Mouse (Mus musculus): ENCODE measurements around the gene Slc2a6. TPM values are rescaled to one million over a fixed set of nuclear protein-coding genes. Genes with fewer than 3 reads are reported as not detected.

Gene Slc2a6
- 10.1 and 10.8 TPM in 2 replicates for polyA plus RNA-seq (2014; fragmentation: Nextera tagmentation; extraction: Ambion mirVana)

DNA sequence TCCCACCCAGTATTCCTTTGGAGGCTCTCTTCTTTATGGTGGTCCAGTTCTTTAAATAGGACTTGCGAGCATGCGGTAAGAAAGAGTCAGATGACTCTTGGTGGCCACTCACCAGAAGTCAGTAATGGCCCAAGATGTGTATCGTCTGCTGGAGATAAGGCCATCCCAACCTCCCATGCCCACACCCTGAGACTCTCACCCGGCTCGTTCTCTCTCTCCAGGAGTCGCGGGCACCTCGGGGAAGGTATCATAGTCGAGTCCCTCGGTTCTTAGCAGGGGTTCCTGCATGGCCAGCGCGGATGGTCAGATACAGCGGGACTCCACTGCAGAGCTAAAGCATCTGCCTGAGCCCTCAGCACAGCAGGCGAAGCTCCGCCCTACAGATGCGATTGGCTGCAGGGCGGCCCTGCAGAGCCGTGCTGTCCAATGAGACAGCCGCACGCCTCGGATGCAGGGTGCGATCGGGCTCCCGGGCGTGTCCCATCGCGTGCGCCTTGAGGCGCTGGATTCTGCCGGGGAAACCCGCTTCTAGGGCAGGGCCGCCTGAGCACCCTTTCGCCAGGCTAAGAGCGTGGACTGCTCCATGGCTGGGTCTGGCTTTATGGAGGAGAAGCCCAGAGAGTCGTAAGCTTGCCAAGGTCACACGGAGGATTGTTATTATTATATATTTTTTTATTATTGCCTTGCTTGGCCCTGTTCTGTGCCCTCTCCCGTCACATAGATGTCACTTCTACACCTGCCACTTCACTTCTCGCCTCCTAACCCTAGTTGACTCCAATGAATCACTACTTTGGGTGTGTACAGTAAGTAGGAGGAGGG, at the start of gene Slc2a6:
Gene Slc2a6 (minus strand): TSS at position 381 of the 819 bp plus-strand sequence.
- H3K4me1 ChIP-seq (replicated peaks; ENCODE audit: control insufficient read depth, insufficient read depth, low read length): peaks cover 13% of the 10 kb centered on the region; the same call in 1 of the 2 replicates
- peak within 1 kb of the TSS; percentile 36 for H3K4me3 ChIP-seq (replicated peaks; ENCODE audit: low read length)
- no peaks in the 10 kb centered on the region for H3K27me3 ChIP-seq (ENCODE audit: control insufficient read depth, insufficient read depth, low read length)
- H3K36me3 ChIP-seq (replicated peaks; ENCODE audit: control insufficient read depth, insufficient read depth): no peaks in the 10 kb centered on the region; the same call in 1 of the 2 replicates
- peak; percentile 83 for DNase-seq (ENCODE audit: low spot score)
- H3K9ac ChIP-seq: peak within 1 kb of the TSS; percentile 60
- H3K9me3 ChIP-seq (ENCODE audit: control insufficient read depth, low read length): no peaks in the 10 kb centered on the region
- H3K27ac ChIP-seq: peak within 1 kb of the TSS; percentile 71
- 2% methylated on average over 38 of the region's 38 CpGs for WGBS
- peak within 1 kb of the TSS; percentile 65 for H3K4me2 ChIP-seq (replicated peaks)
- peak; percentile 98 for ATAC-seq (ENCODE audit: low FRiP score)

DNA sequence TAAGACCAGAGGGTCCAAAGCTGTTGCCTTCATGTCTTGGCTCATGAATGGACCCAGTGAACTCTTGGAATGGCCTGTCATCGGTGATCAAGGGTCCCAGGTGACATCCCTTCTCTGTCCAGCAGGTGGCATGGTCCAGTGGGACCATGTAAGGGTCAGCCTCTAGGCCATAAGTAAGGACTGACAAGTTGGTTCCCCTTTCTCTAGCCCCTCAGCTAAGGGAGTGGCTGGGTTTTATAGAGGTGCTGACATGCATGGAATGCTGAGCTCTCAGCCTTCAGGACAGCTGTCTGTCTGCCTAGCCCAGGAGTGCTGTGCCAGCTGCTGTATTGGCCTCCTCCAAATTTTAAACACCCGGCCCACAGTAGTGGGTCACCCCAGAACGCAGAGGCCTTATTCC, 47.7 kb upstream of the Slc2a6 start:
- WGBS: 75% methylated on average over 3 of the region's 3 CpGs
- H3K27ac ChIP-seq: no peak overlapping the region
- no peak for DNase-seq (ENCODE audit: low spot score)

DNA sequence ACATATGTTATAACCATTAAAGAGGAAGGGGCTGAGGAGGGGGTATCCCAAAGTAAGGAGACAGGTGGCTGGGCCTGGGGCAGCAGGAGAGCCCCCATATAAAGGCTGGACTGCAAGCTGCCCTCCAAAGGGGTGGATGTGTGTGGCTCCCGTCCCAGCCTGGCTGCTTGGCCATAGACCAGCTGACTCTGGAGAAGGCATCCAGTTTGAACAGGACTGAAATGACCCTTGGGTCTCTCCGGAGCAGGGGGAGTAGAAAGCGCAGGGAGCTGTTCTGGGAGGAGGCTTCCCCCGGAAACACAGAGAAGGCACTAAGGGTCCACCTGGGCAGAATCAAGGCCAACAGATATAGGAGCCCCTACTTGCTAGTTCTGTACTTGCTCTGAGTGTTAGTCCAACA, 47.0 kb upstream of the Slc2a6 start:
- H3K9me3 ChIP-seq (ENCODE audit: control insufficient read depth, low read length): no peaks in the 10 kb centered on the region
- 88% methylated on average over 4 of the region's 4 CpGs for WGBS
- peaks cover 24% of the 10 kb centered on the region for H3K4me1 ChIP-seq (replicated peaks; ENCODE audit: control insufficient read depth, insufficient read depth, low read length)
- H3K9ac ChIP-seq: no peak overlapping the region
- DNase-seq (ENCODE audit: low spot score): no peak
- H3K36me3 ChIP-seq (replicated peaks; ENCODE audit: control insufficient read depth, insufficient read depth): no peaks in the 10 kb centered on the region
- no peak overlapping the region for H3K27ac ChIP-seq
- H3K27me3 ChIP-seq (ENCODE audit: control insufficient read depth, insufficient read depth, low read length): no peaks in the 10 kb centered on the region
- no peak overlapping the region for H3K4me2 ChIP-seq (replicated peaks)
- ATAC-seq (ENCODE audit: low FRiP score): no peak
- no peak overlapping the region for H3K4me3 ChIP-seq (replicated peaks; ENCODE audit: low read length)

More for the DNA sequence above, 47.7 kb upstream of the Slc2a6 start:
- no peak for ATAC-seq (ENCODE audit: low FRiP score)
- Histone ChIP-seq H3K9ac (no peak overlapping the region), H3K36me3 (replicated peaks; ENCODE audit: control insufficient read depth, insufficient read depth) (no peaks in the 10 kb centered on the region), H3K4me2 (replicated peaks) (no peak overlapping the region), H3K9me3 (ENCODE audit: control insufficient read depth, low read length) (no peaks in the 10 kb centered on the region), H3K4me1 (replicated peaks; ENCODE audit: control insufficient read depth, insufficient read depth, low read length) (peaks cover 27% of the 10 kb centered on the region), H3K27me3 (ENCODE audit: control insufficient read depth, insufficient read depth, low read length) (no peaks in the 10 kb centered on the region), H3K4me3 (replicated peaks; ENCODE audit: low read length) (no peak overlapping the region)

DNA sequence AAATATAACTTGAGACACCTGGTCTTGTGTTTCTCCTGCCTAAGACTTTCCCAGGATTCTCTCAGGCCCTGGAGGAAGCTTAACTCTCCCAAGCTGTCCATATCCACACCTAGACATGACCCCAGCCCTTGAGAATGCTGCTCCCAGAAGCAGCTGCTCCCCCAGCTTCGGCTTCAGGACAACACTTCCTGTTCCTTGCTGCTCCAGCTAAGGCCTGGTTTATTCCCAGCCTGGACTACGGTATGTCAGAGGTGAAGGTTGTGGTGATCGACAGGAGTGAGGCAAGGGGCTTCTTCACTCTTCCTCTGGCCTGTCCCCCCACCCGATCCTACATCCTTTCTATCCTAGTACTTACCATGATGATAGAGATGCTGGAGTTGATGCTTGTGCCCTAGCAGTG, 45.6 kb upstream of the Slc2a6 start:
- 83% methylated on average over 4 of the region's 4 CpGs for WGBS
- Histone ChIP-seq H3K4me2 (replicated peaks) (no peak overlapping the region), H3K27ac (no peak overlapping the region), H3K4me1 (replicated peaks; ENCODE audit: control insufficient read depth, insufficient read depth, low read length) (peaks cover 10% of the 10 kb centered on the region), H3K4me3 (replicated peaks; ENCODE audit: low read length) (no peak overlapping the region), H3K36me3 (replicated peaks; ENCODE audit: control insufficient read depth, insufficient read depth) (no peaks in the 10 kb centered on the region), H3K9me3 (ENCODE audit: control insufficient read depth, low read length) (no peaks in the 10 kb centered on the region), H3K27me3 (ENCODE audit: control insufficient read depth, insufficient read depth, low read length) (no peaks in the 10 kb centered on the region), H3K9ac (no peak overlapping the region)
- DNase-seq (ENCODE audit: low spot score) (no peak), ATAC-seq (ENCODE audit: low FRiP score) (no peak)

DNA sequence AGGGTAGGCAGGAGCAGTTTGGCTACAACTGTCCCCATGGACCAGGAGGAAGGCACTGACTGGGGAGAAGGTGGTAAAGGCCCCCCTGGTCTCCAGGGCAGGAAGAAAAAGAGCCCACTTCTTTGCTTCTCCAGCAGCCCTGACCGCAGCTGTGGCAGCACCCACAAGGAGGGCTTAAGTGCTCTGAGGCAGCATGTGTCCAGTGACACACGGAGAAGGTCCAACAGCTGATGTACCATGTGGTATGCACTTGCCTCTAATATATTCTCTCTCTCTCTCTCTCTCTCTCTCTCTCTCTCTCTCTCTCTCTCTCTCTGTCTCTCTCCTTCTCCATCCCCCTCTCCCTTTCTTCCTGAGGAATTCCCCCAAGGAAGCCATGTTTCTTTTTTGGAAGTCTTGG, 44.2 kb upstream of the Slc2a6 start, which contains the start of gene Mymk:
Gene Mymk (minus strand): TSS at position 202 of the 400 bp plus-strand sequence.
- Histone ChIP-seq H3K9me3 (ENCODE audit: control insufficient read depth, low read length) (no peaks in the 10 kb centered on the region), H3K36me3 (replicated peaks; ENCODE audit: control insufficient read depth, insufficient read depth) (no peaks in the 10 kb centered on the region), H3K4me2 (replicated peaks) (no peak within 1 kb of the TSS), H3K4me1 (replicated peaks; ENCODE audit: control insufficient read depth, insufficient read depth, low read length) (0 out of 2 replicates have a peak, but pooled peaks cover 8% of the 10 kb centered on the region), H3K4me3 (replicated peaks; ENCODE audit: low read length) (no peak within 1 kb of the TSS), H3K27ac (no peak within 1 kb of the TSS), H3K9ac (no peak within 1 kb of the TSS), H3K27me3 (ENCODE audit: control insufficient read depth, insufficient read depth, low read length) (no peaks in the 10 kb centered on the region)
- 75% methylated on average over 2 of the region's 2 CpGs for WGBS
- ATAC-seq (ENCODE audit: low FRiP score) (no peak), DNase-seq (ENCODE audit: low spot score) (no peak)

DNA sequence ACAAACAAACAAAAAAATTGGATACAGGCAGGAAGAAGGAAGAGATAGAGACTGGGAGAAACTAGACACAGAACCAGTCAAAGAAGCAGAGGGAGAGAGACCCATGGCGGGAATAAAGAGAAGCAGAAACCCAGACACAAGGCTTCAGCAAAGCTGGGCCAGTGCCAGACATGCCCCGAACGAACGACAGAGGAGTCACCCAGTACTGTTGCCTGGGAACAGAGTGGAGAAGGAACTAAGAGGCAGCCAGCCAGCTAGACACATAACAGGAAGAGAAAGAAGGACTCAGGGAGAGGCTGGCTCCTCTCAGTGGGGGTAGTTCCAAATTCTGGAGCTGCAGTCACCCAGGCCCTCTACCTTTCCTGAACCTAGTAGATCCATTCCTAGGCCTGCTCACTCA, 43.3 kb upstream of the Slc2a6 start:
- Histone ChIP-seq H3K4me3 (replicated peaks; ENCODE audit: low read length) (no peak overlapping the region), H3K4me1 (replicated peaks; ENCODE audit: control insufficient read depth, insufficient read depth, low read length) (0 out of 2 replicates have a peak, but pooled peaks cover 8% of the 10 kb centered on the region), H3K4me2 (replicated peaks) (no peak overlapping the region), H3K9ac (no peak overlapping the region), H3K9me3 (ENCODE audit: control insufficient read depth, low read length) (no peaks in the 10 kb centered on the region), H3K36me3 (replicated peaks; ENCODE audit: control insufficient read depth, insufficient read depth) (no peaks in the 10 kb centered on the region), H3K27me3 (ENCODE audit: control insufficient read depth, insufficient read depth, low read length) (no peaks in the 10 kb centered on the region), H3K27ac (no peak overlapping the region)
- ATAC-seq (ENCODE audit: low FRiP score): peak; percentile 53; the same call in 1 of the 2 replicates
- WGBS: 25% methylated on average over 4 of the region's 4 CpGs
- DNase-seq (ENCODE audit: low spot score): peak; percentile 70

DNA sequence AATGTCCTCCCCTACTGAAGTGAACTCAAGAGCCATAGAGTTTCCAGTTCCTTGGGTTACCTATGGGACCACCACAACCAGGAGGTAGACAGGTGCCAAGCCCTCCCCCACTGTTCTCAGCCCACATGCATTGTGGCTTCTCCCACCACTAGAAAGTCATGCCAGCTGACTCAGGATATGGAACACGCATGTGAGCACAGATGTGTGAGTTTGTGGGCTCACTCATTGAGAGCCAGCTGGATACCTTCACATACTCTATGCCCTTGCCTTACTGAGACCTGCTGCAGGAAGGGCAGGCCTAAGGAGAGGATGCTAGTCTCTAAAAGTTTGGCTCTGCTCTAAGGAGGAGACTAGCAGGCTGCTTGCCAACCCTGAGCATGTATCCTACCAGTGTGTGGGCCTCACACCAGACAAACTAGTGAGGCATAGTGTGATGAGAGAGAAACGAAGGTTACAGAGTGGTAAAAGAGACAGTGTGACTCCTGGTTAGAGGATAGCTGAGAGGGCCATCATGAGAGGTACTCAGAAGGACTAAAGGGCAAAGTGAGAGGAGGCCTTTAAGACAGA, 42.5 kb upstream of the Slc2a6 start:
- H3K9me3 ChIP-seq (ENCODE audit: control insufficient read depth, low read length): no peaks in the 10 kb centered on the region
- WGBS: 75% methylated on average over 2 of the region's 2 CpGs
- ATAC-seq (ENCODE audit: low FRiP score) (no peak), DNase-seq (ENCODE audit: low spot score) (no peak)
- no peak overlapping the region for H3K9ac ChIP-seq
- 0 out of 2 replicates have a peak, but pooled peaks cover 8% of the 10 kb centered on the region for H3K4me1 ChIP-seq (replicated peaks; ENCODE audit: control insufficient read depth, insufficient read depth, low read length)
- no peak overlapping the region for H3K4me3 ChIP-seq (replicated peaks; ENCODE audit: low read length)
- H3K36me3 ChIP-seq (replicated peaks; ENCODE audit: control insufficient read depth, insufficient read depth): no peaks in the 10 kb centered on the region
- no peak overlapping the region for H3K27ac ChIP-seq
- H3K4me2 ChIP-seq (replicated peaks): no peak overlapping the region
- no peaks in the 10 kb centered on the region for H3K27me3 ChIP-seq (ENCODE audit: control insufficient read depth, insufficient read depth, low read length)

DNA sequence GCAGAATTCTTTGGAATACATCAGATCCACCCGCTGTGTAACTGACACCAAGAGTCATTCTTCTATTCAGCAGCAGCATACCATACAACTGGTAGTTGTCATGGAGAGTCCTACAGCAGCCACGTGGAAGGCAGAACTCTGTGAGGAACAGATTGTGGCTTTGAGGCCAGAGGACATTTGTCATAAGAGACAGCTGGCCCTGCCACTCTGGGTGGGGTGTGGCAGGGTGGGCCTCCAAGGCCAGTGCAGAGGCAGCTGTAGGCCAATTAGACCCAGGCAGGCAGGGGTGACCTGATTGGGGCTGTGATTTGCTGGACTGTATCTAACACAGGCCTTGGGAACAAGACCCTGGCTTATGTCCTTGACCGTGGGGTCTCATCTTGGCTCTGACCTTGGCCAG, 41.8 kb upstream of the Slc2a6 start:
- WGBS: 32% methylated on average over 3 of the region's 3 CpGs
- H3K27ac ChIP-seq: no peak overlapping the region
- H3K4me1 ChIP-seq (replicated peaks; ENCODE audit: control insufficient read depth, insufficient read depth, low read length): 0 out of 2 replicates have a peak, but pooled peaks cover 8% of the 10 kb centered on the region
- H3K27me3 ChIP-seq (ENCODE audit: control insufficient read depth, insufficient read depth, low read length): no peaks in the 10 kb centered on the region
- ATAC-seq (ENCODE audit: low FRiP score) (0 out of 2 replicates have a peak, but pooled peaks have one; percentile 40), DNase-seq (ENCODE audit: low spot score) (no peak)
- H3K36me3 ChIP-seq (replicated peaks; ENCODE audit: control insufficient read depth, insufficient read depth): no peaks in the 10 kb centered on the region
- H3K4me2 ChIP-seq (replicated peaks): no peak overlapping the region
- H3K9ac ChIP-seq: no peak overlapping the region
- no peak overlapping the region for H3K4me3 ChIP-seq (replicated peaks; ENCODE audit: low read length)
- H3K9me3 ChIP-seq (ENCODE audit: control insufficient read depth, low read length): no peaks in the 10 kb centered on the region

DNA sequence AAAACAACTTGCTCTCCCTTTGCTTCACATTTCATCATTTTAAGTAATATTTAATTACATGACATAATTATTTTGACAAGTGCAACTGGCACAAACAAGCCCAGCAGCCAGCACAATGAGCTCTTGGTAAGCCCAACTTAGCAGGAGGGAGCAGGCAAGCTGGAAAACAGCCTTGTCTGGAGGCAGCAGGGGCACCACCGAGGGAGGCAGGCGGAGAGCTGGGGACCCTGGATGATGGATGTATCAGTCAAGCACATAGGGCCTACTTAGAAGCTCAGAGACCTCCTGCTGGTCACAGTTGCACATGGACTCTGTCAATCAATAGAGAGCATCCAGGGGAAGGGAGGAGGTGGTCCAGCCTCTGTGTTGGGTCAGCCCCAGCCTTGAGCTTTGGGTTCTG, 40.2 kb upstream of the Slc2a6 start:
- Histone ChIP-seq H3K4me3 (replicated peaks; ENCODE audit: low read length) (no peak overlapping the region), H3K9me3 (ENCODE audit: control insufficient read depth, low read length) (no peaks in the 10 kb centered on the region), H3K4me1 (replicated peaks; ENCODE audit: control insufficient read depth, insufficient read depth, low read length) (0 out of 2 replicates have a peak, but pooled peaks cover 8% of the 10 kb centered on the region), H3K27me3 (ENCODE audit: control insufficient read depth, insufficient read depth, low read length) (no peaks in the 10 kb centered on the region), H3K36me3 (replicated peaks; ENCODE audit: control insufficient read depth, insufficient read depth) (no peaks in the 10 kb centered on the region), H3K4me2 (replicated peaks) (no peak overlapping the region), H3K9ac (no peak overlapping the region), H3K27ac (no peak overlapping the region)
- DNase-seq (ENCODE audit: low spot score) (no peak), ATAC-seq (ENCODE audit: low FRiP score) (no peak)
- 37% methylated on average over 2 of the region's 2 CpGs for WGBS

Measured in hindbrain, embryonic 14.5 days (tissue).